Mouse (Mus musculus) heart, adult 2 months (tissue): ENCODE measurements at regions not wholly inside any gene's neighbourhood (a gene's known extent, or its start where the extent isn't known, plus 50 kb on each side); places are given as distances from the start of the nearest gene placed in this dataset.

Experiments used
- CTCF ChIP-seq: fragments of 200-600 bp; IDR thresholded peaks from 2 replicates; pipeline ENCODE4 v1.8.1; 2022; ENCODE audit warnings: antibody characterized with exemption, mild to moderate bottlenecking, moderate library complexity
- EP300 ChIP-seq: fragments of 200-500 bp; IDR thresholded peaks from 2 replicates; pipeline ENCODE4 v1.6.1; 2011; ENCODE audit warnings: low read depth, low read length, control low read depth; ENCODE audit not compliant: insufficient read depth
- POLR2A ChIP-seq: fragments of 200-500 bp; IDR thresholded peaks from 2 replicates; pipeline ENCODE4 v1.6.1; 2011; ENCODE audit warnings: mild to moderate bottlenecking, low read depth, low read length, control low read depth; ENCODE audit not compliant: insufficient read depth

- TF ChIP-seq CTCF (no peak), EP300 (no peak), POLR2A (no peak)
Observed at GRCm38 (mm10) chr11:35055496-35056125, 65.4 kb upstream of the Slit3 start.
